Mouse (Mus musculus) liver, embryonic 13.5 days (tissue): ENCODE measurements around the gene Rnf166. TPM values are rescaled to one million over a fixed set of nuclear protein-coding genes. Genes with fewer than 3 reads are reported as not detected.

Source experiments
- ATAC-seq: fragments of 200-750 bp; cut with Nextera tagmentation; 2 replicates; pipeline ENCODE4 v1.8.0; 2017; ENCODE audit warnings: low read depth, mild to moderate bottlenecking, moderate number of reproducible peaks, moderate library complexity
- DNase-seq: peaks from one replicate; pipeline ENCODE4 v3.0.0; 2022
- H3K27ac ChIP-seq: fragments of 300-500 bp; sonication (generic); 2 replicates; pipeline ENCODE4 v1.5.1; 2015; ENCODE audit warnings: moderate library complexity, mild to moderate bottlenecking, inconsistent platforms
- H3K27me3 ChIP-seq: fragments of 300-500 bp; sonication (generic); 2 replicates; pipeline ENCODE4 v1.6.1; 2015; ENCODE audit warnings: mild to moderate bottlenecking, inconsistent platforms
- H3K36me3 ChIP-seq: fragments of 300-500 bp; sonication (generic); 2 replicates; pipeline ENCODE4 v1.6.1; 2015; ENCODE audit warnings: mild to moderate bottlenecking, inconsistent platforms
- H3K4me1 ChIP-seq: fragments of 300-500 bp; sonication (generic); replicated peaks from 2 replicates; pipeline ENCODE4 v1.6.1; 2015; ENCODE audit warnings: inconsistent platforms
- H3K4me2 ChIP-seq: fragments of 300-500 bp; sonication (generic); 2 replicates; pipeline ENCODE4 v1.6.1; 2015; ENCODE audit warnings: inconsistent platforms, mild to moderate bottlenecking, moderate library complexity
- H3K4me3 ChIP-seq: fragments of 300-500 bp; sonication (generic); replicated peaks from 2 replicates; pipeline ENCODE4 v1.5.1; 2015; ENCODE audit warnings: mild to moderate bottlenecking, inconsistent platforms
- H3K9ac ChIP-seq: fragments of 300-500 bp; sonication (generic); 2 replicates; pipeline ENCODE4 v1.6.1; 2015; ENCODE audit warnings: mild to moderate bottlenecking, inconsistent platforms
- H3K9me3 ChIP-seq: fragments of 300-500 bp; sonication (generic); replicated peaks from 2 replicates; pipeline ENCODE4 v1.6.1; 2016; ENCODE audit warnings: inconsistent platforms
- WGBS: fragments of 180-500 bp; shearing (Covaris S2); methylation state at CpG from one replicate; pipeline ENCODE4 v1.1.7; 2015; ENCODE audit not compliant: insufficient replicate concordance; 5-methylcytosine and 5-hydroxymethylcytosine counted together
- microRNA-seq: library from miRNA; unstranded; fragments of <30 nt; microRNA quantifications from one replicate; pipeline ENCODE4, GENCODE M21; 2016
- polyA plus RNA-seq: library from polyadenylated mRNA; unstranded; fragments of >200 nt; fragmentation: Nextera tagmentation; extraction: Ambion mirVana; gene quantifications from 2 replicates; pipeline ENCODE4 v1.2.1, GENCODE M21; 2015

Gene Rnf166
- polyA plus RNA-seq, 1 experiment from 2014 or later: 13.7 TPM

- Histone ChIP-seq H3K4me1 (peaks cover 15% of the 10 kb centered on the region), H3K36me3 (peaks cover 20% of the 10 kb centered on the region), H3K27me3 (no peaks in the 10 kb centered on the region), H3K4me2 (no peak overlapping the region), H3K9me3 (no peaks in the 10 kb centered on the region), H3K4me3 (no peak overlapping the region), H3K9ac (no peak overlapping the region), H3K27ac (no peak overlapping the region)
- no peak for DNase-seq
- 50% methylated on average over 9 of the region's 9 CpGs for WGBS
- no peak for ATAC-seq
Observed at GRCm38 (mm10) chr8:122426145-122426544, 49.7 kb downstream of the Rnf166 start.

- WGBS: 57% methylated on average over 5 of the region's 5 CpGs
- peaks cover 24% of the 10 kb centered on the region for H3K36me3 ChIP-seq
- H3K9ac ChIP-seq: no peak overlapping the region
- no peaks in the 10 kb centered on the region for H3K27me3 ChIP-seq
- DNase-seq (no peak), ATAC-seq (no peak)
- H3K9me3 ChIP-seq: no peaks in the 10 kb centered on the region
- 0 out of 2 replicates have a peak, but pooled peaks cover 4% of the 10 kb centered on the region for H3K4me1 ChIP-seq
- no peak overlapping the region for H3K4me2 ChIP-seq
- H3K4me3 ChIP-seq: no peak overlapping the region
- no peak overlapping the region for H3K27ac ChIP-seq
Observed at GRCm38 (mm10) chr8:122423659-122424058, 52.2 kb downstream of the Rnf166 start.

- peaks cover 29% of the 10 kb centered on the region for H3K36me3 ChIP-seq
- WGBS: 84% methylated on average over 24 of the region's 24 CpGs
- H3K4me3 ChIP-seq: no peak overlapping the region
- H3K4me2 ChIP-seq: no peak overlapping the region
- DNase-seq: no peak
- no peak overlapping the region for H3K27ac ChIP-seq
- no peaks in the 10 kb centered on the region for H3K27me3 ChIP-seq
- ATAC-seq: no peak
- H3K4me1 ChIP-seq: 0 out of 2 replicates have a peak, but pooled peaks cover 4% of the 10 kb centered on the region
- H3K9me3 ChIP-seq: no peaks in the 10 kb centered on the region
- H3K9ac ChIP-seq: no peak overlapping the region
Observed at GRCm38 (mm10) chr8:122423217-122423616, 52.6 kb downstream of the Rnf166 start.

- no peak for ATAC-seq
- Histone ChIP-seq H3K9me3 (no peaks in the 10 kb centered on the region), H3K36me3 (peaks cover 39% of the 10 kb centered on the region), H3K4me1 (0 out of 2 replicates have a peak, but pooled peaks cover 4% of the 10 kb centered on the region), H3K4me2 (no peak within 1 kb of the TSS), H3K27me3 (no peaks in the 10 kb centered on the region), H3K27ac (no peak within 1 kb of the TSS), H3K9ac (no peak within 1 kb of the TSS), H3K4me3 (no peak within 1 kb of the TSS)
- no peak for DNase-seq
- 71% methylated on average over 14 of the region's 14 CpGs for WGBS
Observed at GRCm38 (mm10) chr8:122421376-122422070, 54.3 kb downstream of the Rnf166 start, which contains the start of gene Il17c. Gene Il17c, plus strand, starts transcription at chr8:122422020.

DNA sequence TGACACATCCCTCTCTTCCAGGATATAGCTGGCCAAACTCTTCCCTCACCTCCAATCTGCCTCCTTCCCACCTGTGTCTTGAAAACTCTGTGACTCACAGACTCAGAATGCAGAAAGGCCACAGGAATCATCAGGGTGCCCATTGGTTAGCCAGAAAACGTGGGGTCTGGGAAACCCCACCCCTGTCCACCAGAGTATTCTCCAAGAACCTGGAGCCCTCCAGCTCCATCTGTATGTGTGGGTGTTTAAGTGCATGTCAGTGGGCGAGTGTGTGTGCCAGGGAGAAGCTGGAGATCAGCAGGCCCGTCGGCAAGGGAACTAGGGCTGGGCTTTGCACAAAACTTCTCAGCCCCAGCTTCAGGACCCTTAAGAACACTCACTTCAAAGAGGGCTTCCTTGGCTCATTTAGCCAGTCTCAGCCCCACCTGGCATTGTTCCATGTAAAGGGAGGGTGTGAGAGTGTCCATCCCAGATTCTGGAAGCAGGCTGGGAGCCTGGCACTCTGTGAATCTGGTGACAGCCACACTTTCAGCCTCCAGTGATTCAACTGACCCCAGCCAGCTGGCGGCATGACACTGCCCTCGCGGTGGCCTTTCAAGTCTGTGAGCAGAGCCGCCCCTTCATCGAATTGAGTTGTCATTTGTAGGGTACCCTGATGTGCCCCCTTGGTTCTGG, 55.8 kb downstream of the Rnf166 start:
- peaks cover 9% of the 10 kb centered on the region; the same call in 1 of the 2 replicates for H3K4me1 ChIP-seq
- H3K4me2 ChIP-seq: no peak overlapping the region
- no peak overlapping the region for H3K4me3 ChIP-seq
- whole genome bisulfite sequencing: 72% methylated on average over 9 of the region's 9 CpGs
- H3K36me3 ChIP-seq: peaks cover 42% of the 10 kb centered on the region
- ATAC-seq: no peak
- H3K9ac ChIP-seq: no peak overlapping the region
- no peak for DNase-seq
- no peaks in the 10 kb centered on the region for H3K9me3 ChIP-seq
- no peak overlapping the region for H3K27ac ChIP-seq
- no peaks in the 10 kb centered on the region for H3K27me3 ChIP-seq

Small RNA genes within 50 kb of the gene (microRNA-seq; reads per million reads assigned to microRNA genes)
- gene Gm24366: not detected

Other genes starting within 250 kb of the Rnf166 start
- 10.0 and 11.7 TPM in 2 replicates for gene Zfpm1, start 193.9 kb downstream of the Rnf166 start, polyA plus RNA-seq
- not detected in 2 replicates for gene Trhr2, start 115.3 kb downstream of the Rnf166 start, polyA plus RNA-seq
- 30.2 and 35.0 TPM in 2 replicates for gene Zc3h18, start 99.5 kb downstream of the Rnf166 start, polyA plus RNA-seq
- gene Il17c, start 54.0 kb downstream of the Rnf166 start, polyA plus RNA-seq: not detected in 2 replicates
- 133 and 153 TPM in 2 replicates for gene Cyba, start 43.1 kb downstream of the Rnf166 start, polyA plus RNA-seq
- 23.7 and 26.0 TPM in 2 replicates for gene Mvd, start 32.6 kb downstream of the Rnf166 start, polyA plus RNA-seq
- 0.20 and 0.31 TPM in 2 replicates for gene Snai3, start 15.3 kb downstream of the Rnf166 start, polyA plus RNA-seq
- 26.7 and 29.3 TPM in 2 replicates for gene Ctu2, start 79 bp upstream of the Rnf166 start, polyA plus RNA-seq
- gene Piezo1, start 75.3 kb upstream of the Rnf166 start, polyA plus RNA-seq: 13.9 and 14.2 TPM in 2 replicates
- 60.6 and 64.3 TPM in 2 replicates for gene Cdt1, start 92.0 kb upstream of the Rnf166 start, polyA plus RNA-seq
- 198 and 218 TPM in 2 replicates for gene Aprt, start 100.8 kb upstream of the Rnf166 start, polyA plus RNA-seq
- 4.0 and 4.4 TPM in 2 replicates for gene Galns, start 135.4 kb upstream of the Rnf166 start, polyA plus RNA-seq
- gene Trappc2l, start 135.6 kb upstream of the Rnf166 start, polyA plus RNA-seq: 23.2 and 26.7 TPM in 2 replicates
- not detected in 2 replicates for gene Pabpn1l, start 146.7 kb upstream of the Rnf166 start, polyA plus RNA-seq
- 4.5 and 5.7 TPM in 2 replicates for gene Cbfa2t3, start 223.0 kb upstream of the Rnf166 start, polyA plus RNA-seq